ENCODE assay signal across 25 mouse cellular contexts in genomic region chr12:4719066-4719761, GRCm38 (mm10). TPM values are rescaled to one million over a fixed set of nuclear protein-coding genes. Genes with fewer than 3 reads are reported as not detected.
A peak's percentile ranks its signal among the peaks of the same experiment; 100 is the strongest.
DNase-seq lines count a peak whose midpoint lies in the region; ATAC-seq lines count a peak whose summit lies in the region.
"Had no signal": no experiment of that assay in that cellular context is flagged by ENCODE, and none has a peak within 500 bp of the region (broad histone marks: within the 10 kb centered on the region; RNA-seq: fewer than 3 reads in every experiment).

No protein-coding gene starts in this region.

- DNase-seq in heart, adult 8-10 months (ENCODE audit: low spot score) = no peak
- peak; percentile 50 for DNase-seq in MEL-GATA-1-ER (ENCODE audit: extremely low read depth, low read depth)
- DNase-seq in liver, embryonic 13.5 days = peak; percentile 23
- DNase-seq in retina, postnatal 1 day = peak; percentile 20
- no peak for DNase-seq in frontal cortex, postnatal 25 days (ENCODE audit: low spot score in 2 of 2)
- DNase-seq in cerebellum, postnatal 14 days = no peak
- DNase-seq in testis, postnatal 14 days (ENCODE audit: low spot score) = no peak
- DNase-seq: adrenal gland, postnatal 25 days; cerebellum, adult 11-12 months; cerebellum, postnatal 36 days; gastrocnemius, postnatal 10 days; heart, adult 2 months; heart, postnatal 14 days; kidney, postnatal 4 days; lung, adult 18-20 months; lung, postnatal 36 days had no signal

- peaks cover 21% of the 10 kb centered on the region for H3K4me1 ChIP-seq in heart, embryonic 11.5 days (ENCODE audit: control insufficient read depth, insufficient read depth, low read length)
- peaks cover 62% of the 10 kb centered on the region for H3K4me1 ChIP-seq in liver, embryonic 13.5 days (replicated peaks)
- H3K4me1 ChIP-seq: kidney, embryonic 15.5 days had no signal

- H3K4me3 ChIP-seq in heart, embryonic 11.5 days (ENCODE audit: low read depth, low read length) = no peak overlapping the region
- peak overlapping the region; percentile 36 for H3K4me3 ChIP-seq in liver, embryonic 13.5 days (replicated peaks)
- H3K4me3 ChIP-seq: forebrain, embryonic 12.5 days; heart, adult 2 months; kidney, embryonic 15.5 days; limb, embryonic 10.5 days had no signal

- H3K27me3 ChIP-seq in heart, embryonic 11.5 days (ENCODE audit: control insufficient read depth, insufficient read depth, low read length) = no peaks in the 10 kb centered on the region
- H3K27me3 ChIP-seq in liver, embryonic 13.5 days = no peaks in the 10 kb centered on the region
- H3K27me3 ChIP-seq: forebrain, embryonic 12.5 days; kidney, embryonic 15.5 days had no signal

- 0 out of 2 replicates have a peak, but pooled peaks cover 2% of the 10 kb centered on the region for H3K36me3 ChIP-seq in heart, embryonic 11.5 days (ENCODE audit: control insufficient read depth, insufficient read depth, low read length)
- no peaks in the 10 kb centered on the region for H3K36me3 ChIP-seq in liver, embryonic 13.5 days
- H3K36me3 ChIP-seq: limb, embryonic 10.5 days had no signal

- 43% methylated on average over 13 of the region's 13 CpGs for WGBS in heart, embryonic 11.5 days (ENCODE audit: insufficient replicate concordance)
- WGBS in liver, embryonic 13.5 days (ENCODE audit: insufficient replicate concordance) = 24% methylated on average over 13 of the region's 13 CpGs

- H3K27ac ChIP-seq in heart, embryonic 11.5 days (ENCODE audit: low read depth, low read length) = no peak overlapping the region
- H3K27ac ChIP-seq in liver, embryonic 13.5 days = peak overlapping the region; percentile 56
- H3K27ac ChIP-seq: forebrain, embryonic 12.5 days; heart, adult 2 months; hindbrain, embryonic 14.5 days; kidney, embryonic 15.5 days; limb, embryonic 10.5 days had no signal

- H3K9ac ChIP-seq in heart, embryonic 11.5 days (ENCODE audit: low read depth, low read length) = no peak overlapping the region
- H3K9ac ChIP-seq in liver, embryonic 13.5 days = peak overlapping the region; percentile 36; the same call in 1 of the 2 replicates
- H3K9ac ChIP-seq: forebrain, embryonic 12.5 days; hindbrain, embryonic 14.5 days; kidney, embryonic 15.5 days had no signal

- H3K9me3 ChIP-seq in heart, embryonic 11.5 days (replicated peaks; ENCODE audit: control insufficient read depth, low read length) = no peaks in the 10 kb centered on the region
- no peaks in the 10 kb centered on the region for H3K9me3 ChIP-seq in liver, embryonic 13.5 days (replicated peaks)
- H3K9me3 ChIP-seq: forebrain, embryonic 12.5 days; kidney, embryonic 15.5 days; limb, embryonic 10.5 days had no signal

- ATAC-seq in heart, embryonic 11.5 days (replicated peaks; ENCODE audit: insufficient number of reproducible peaks, low FRiP score, low TSS enrichment) = no peak
- peak; percentile 12 for ATAC-seq in liver, embryonic 13.5 days (ENCODE audit: low read depth)
- ATAC-seq: intestine, postnatal 0 days; midbrain, embryonic 16.5 days had no signal

- H3K4me2 ChIP-seq in heart, embryonic 11.5 days = peak overlapping the region; percentile 20; the same call in 1 of the 2 replicates
- H3K4me2 ChIP-seq in liver, embryonic 13.5 days = peak overlapping the region; percentile 63
- H3K4me2 ChIP-seq: forebrain, embryonic 12.5 days; hindbrain, embryonic 14.5 days; kidney, embryonic 15.5 days had no signal

RNA-seq across cellular contexts. Expression of gene Fam228a, which starts 19.0 kb away (rescaled TPM):
- polyA plus RNA-seq in heart, embryonic 11.5 days (2014; fragmentation: Nextera tagmentation; extraction: Ambion mirVana) = 0.26 and 0.28 TPM in 2 replicates
- under 1 TPM; 0.11 to 0.50 (median 0.19) TPM for total RNA-seq in heart, adult 8-10 months (2022)
- polyA plus RNA-seq in liver, embryonic 13.5 days (2015; fragmentation: Nextera tagmentation; extraction: Ambion mirVana) = 0.05 TPM in 1 of 2 replicates, not detected in the other
- total RNA-seq: heart, adult 2 months had no signal
- polyA plus RNA-seq: intestine, postnatal 0 days; small intestine, adult 2 months had no signal

RNA-seq across cellular contexts. Expression of gene Pfn4, which starts 49.6 kb away (rescaled TPM):
- polyA plus RNA-seq in heart, embryonic 11.5 days (2014; fragmentation: Nextera tagmentation; extraction: Ambion mirVana) = 2.9 and 3.3 TPM in 2 replicates
- total RNA-seq in heart, adult 8-10 months (2022) = 1 to 10 TPM; 2.2 to 5.0 (median 2.9) TPM
- polyA plus RNA-seq in liver, embryonic 13.5 days (2015; fragmentation: Nextera tagmentation; extraction: Ambion mirVana) = 1.2 and 1.5 TPM in 2 replicates
- total RNA-seq: neutrophil, adult 5-6 weeks had no signal
- polyA plus RNA-seq: small intestine, adult 2 months had no signal

RNA-seq across cellular contexts. Expression of gene Fam228b, which starts 49.9 kb away (rescaled TPM):
- 1.1 and 2.6 TPM in 2 replicates for polyA plus RNA-seq in heart, embryonic 11.5 days (2014; fragmentation: Nextera tagmentation; extraction: Ambion mirVana)
- 1 to 10 TPM; 5.9 to 7.6 (median 7.3) TPM for total RNA-seq in heart, adult 8-10 months (2022)
- 0.87 and 0.89 TPM in 2 replicates for polyA plus RNA-seq in liver, embryonic 13.5 days (2015; fragmentation: Nextera tagmentation; extraction: Ambion mirVana)
- polyA plus RNA-seq: small intestine, adult 2 months had no signal

Comparison
In these comparisons a context has a peak if more than half of its experiments do, and no peak if none do; other contexts are left out.
1. DNase-seq: peak in MEL-GATA-1-ER (single experiment), liver, embryonic 13.5 days (single experiment) and retina, postnatal 1 day (single experiment); none in heart, adult 8-10 months (single experiment), frontal cortex, postnatal 25 days (0 of 2), cerebellum, postnatal 14 days (0 of 2) and testis, postnatal 14 days (single experiment).